Mouse (Mus musculus) heart, postnatal 0 days (tissue): ENCODE results near the gene Dapk3. TPM values are rescaled to one million over a fixed set of nuclear protein-coding genes. Genes with fewer than 3 reads are reported as not detected.

ENCODE experiments used
- ATAC-seq: fragments of 200-750 bp; cut with Nextera tagmentation; 2 replicates; pipeline ENCODE4 v1.8.0; 2017; ENCODE audit warnings: low read depth, moderate number of reproducible peaks, moderate library complexity; ENCODE audit not compliant: insufficient read depth
- DNase-seq: peaks from one replicate; pipeline ENCODE4 v3.0.0-alpha.2; 2016; ENCODE audit warnings: low spot score
- H3K27ac ChIP-seq: fragments of 300-500 bp; sonication (generic); 2 replicates; pipeline ENCODE4 v1.5.1; 2014; ENCODE audit warnings: low read depth, mild to moderate bottlenecking
- H3K27me3 ChIP-seq: fragments of 300-500 bp; sonication (generic); 2 replicates; pipeline ENCODE4 v1.6.1; 2014; ENCODE audit warnings: low read length, mixed read lengths; ENCODE audit not compliant: control insufficient read depth, insufficient read depth
- H3K36me3 ChIP-seq: fragments of 300-500 bp; sonication (generic); replicated peaks from 2 replicates; pipeline ENCODE4 v1.6.1; 2014; ENCODE audit warnings: low read length, mixed read lengths; ENCODE audit not compliant: control insufficient read depth, insufficient read depth
- H3K4me1 ChIP-seq: fragments of 300-500 bp; sonication (generic); 2 replicates; pipeline ENCODE4 v1.6.1; 2014; ENCODE audit warnings: antibody characterized with exemption; ENCODE audit not compliant: control insufficient read depth, insufficient read depth
- H3K4me2 ChIP-seq: fragments of 300-500 bp; sonication (generic); 2 replicates; pipeline ENCODE4 v1.6.1; 2014; ENCODE audit warnings: low read depth, mild to moderate bottlenecking, low read length, moderate library complexity
- H3K4me3 ChIP-seq: fragments of 300-500 bp; sonication (generic); 2 replicates; pipeline ENCODE4 v1.5.1; 2014; ENCODE audit warnings: low read depth, low read length
- H3K9ac ChIP-seq: fragments of 300-500 bp; sonication (generic); replicated peaks from 2 replicates; pipeline ENCODE4 v1.6.1; 2014; ENCODE audit warnings: low read depth, low read length, mixed read lengths
- H3K9me3 ChIP-seq: fragments of 300-500 bp; sonication (generic); replicated peaks from 2 replicates; pipeline ENCODE4 v1.6.1; 2016; ENCODE audit warnings: low read length; ENCODE audit not compliant: control insufficient read depth
- CTCF ChIP-seq: IDR thresholded peaks from 2 replicates; pipeline ENCODE4 v1.5.1; 2016; ENCODE audit warnings: antibody characterized with exemption, control low read depth, low read depth
- EP300 ChIP-seq: IDR thresholded peaks from 2 replicates; pipeline ENCODE4 v1.6.1; 2016; ENCODE audit warnings: antibody characterized with exemption, low read depth
- WGBS: fragments of 180-500 bp; shearing (Covaris S2); extraction: QIAGEN DNeasy Blood & Tissue Kit; methylation state at CpG from one replicate; pipeline ENCODE4 v1.1.7; 2014; 5-methylcytosine and 5-hydroxymethylcytosine counted together
- polyA plus RNA-seq: library from polyadenylated mRNA; unstranded; fragments of >200 nt; fragmentation: Nextera tagmentation; extraction: Ambion mirVana; gene quantifications from 2 replicates; pipeline ENCODE4 v1.2.1, GENCODE M21; 2015
- total RNA-seq: library from RNA; depleted of rRNA; stranded (reverse); fragments of >200 nt; gene quantifications from 2 replicates; pipeline ENCODE4 v1.2.3, GENCODE M21; 2014; ENCODE audit warnings: low replicate concordance

Dapk3 gene
- total and polyA plus RNA-seq, 2 experiments from 2014 or later: 29.0 to 72.7 TPM

GRCm38 (mm10) chr10:81183805-81184204 lies 1.0 kb downstream of the Dapk3 start, which contains the start of gene 4930442H23Rik:
TSS of gene 4930442H23Rik (minus strand) at chr10:81183849.
- H3K9ac ChIP-seq: peak within 1 kb of the TSS; percentile 63
- H3K36me3 ChIP-seq: peaks cover 57% of the 10 kb centered on the region
- TF ChIP-seq CTCF (no peak), EP300 (no peak)
- H3K4me3 ChIP-seq: peak within 1 kb of the TSS; percentile 62
- H3K27me3 ChIP-seq: no peaks in the 10 kb centered on the region
- no peak for DNase-seq
- peak within 1 kb of the TSS; percentile 90 for H3K27ac ChIP-seq
- no peak for ATAC-seq
- WGBS: 71% methylated on average over 5 of the region's 5 CpGs
- no peaks in the 10 kb centered on the region for H3K9me3 ChIP-seq
- peaks cover 14% of the 10 kb centered on the region for H3K4me1 ChIP-seq
- peak within 1 kb of the TSS; percentile 58 for H3K4me2 ChIP-seq

DNA sequence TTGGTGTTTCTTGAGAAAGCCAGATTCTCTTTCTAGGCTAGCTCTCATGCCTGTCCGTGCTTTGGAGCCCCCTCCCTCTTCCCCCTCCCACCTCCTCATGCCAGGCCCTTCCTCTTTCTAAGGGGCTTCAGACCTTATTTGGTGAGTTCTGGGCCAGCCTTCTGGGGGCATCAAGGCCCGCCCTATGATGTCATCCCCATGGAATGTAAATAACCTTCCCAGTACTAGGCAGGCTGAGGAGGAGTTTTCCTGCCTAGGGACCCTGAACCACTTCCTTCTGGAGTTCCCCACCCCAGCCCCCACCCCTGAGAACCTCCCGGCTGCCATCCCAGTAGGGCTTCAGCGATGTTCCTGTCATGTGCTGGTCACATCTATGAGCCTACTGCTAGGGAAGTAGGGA lies 2.0 kb downstream of the Dapk3 start:
- no peaks in the 10 kb centered on the region for H3K9me3 ChIP-seq
- WGBS: 9% methylated on average over 4 of the region's 4 CpGs
- H3K27me3 ChIP-seq: no peaks in the 10 kb centered on the region
- DNase-seq: peak; percentile 41
- H3K9ac ChIP-seq: no peak overlapping the region
- no peak overlapping the region for H3K4me3 ChIP-seq
- peaks cover 49% of the 10 kb centered on the region for H3K36me3 ChIP-seq
- H3K4me1 ChIP-seq: peaks cover 14% of the 10 kb centered on the region
- H3K4me2 ChIP-seq: no peak overlapping the region
- ATAC-seq: no peak
- peak overlapping the region; percentile 90 for H3K27ac ChIP-seq
- TF ChIP-seq EP300: peak; percentile 27; the same call in 1 of the 2 replicates
- no peak for TF ChIP-seq CTCF

DNA sequence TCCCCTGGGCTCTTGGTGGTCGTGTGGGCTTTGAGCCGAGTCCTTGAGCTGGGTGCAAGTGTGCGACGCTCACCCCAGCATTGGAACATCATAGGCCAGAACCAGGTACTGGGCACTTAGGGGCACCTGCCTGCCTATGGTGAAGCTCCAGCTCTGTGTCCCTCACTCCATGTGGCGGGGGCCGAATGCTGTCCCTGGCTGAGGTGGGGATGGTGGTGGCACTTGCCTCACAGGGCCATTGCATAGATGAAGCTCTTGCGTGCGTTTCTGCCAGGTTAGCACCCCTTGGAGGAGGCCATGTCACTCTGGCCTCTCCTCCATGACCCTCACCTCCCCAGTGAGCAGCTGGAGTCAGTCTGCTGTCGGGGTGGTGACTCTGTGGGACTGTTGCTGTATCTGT lies 4.4 kb downstream of the Dapk3 start:
- DNase-seq (no peak), ATAC-seq (no peak)
- Histone ChIP-seq H3K27me3 (no peaks in the 10 kb centered on the region), H3K36me3 (peaks cover 25% of the 10 kb centered on the region), H3K27ac (no peak overlapping the region), H3K4me2 (no peak overlapping the region), H3K9me3 (no peaks in the 10 kb centered on the region), H3K4me3 (no peak overlapping the region), H3K9ac (no peak overlapping the region), H3K4me1 (peaks cover 21% of the 10 kb centered on the region)
- 92% methylated on average over 9 of the region's 9 CpGs for WGBS
- TF ChIP-seq CTCF (no peak), EP300 (no peak)

GRCm38 (mm10) chr10:81189821-81190220 lies 7.0 kb downstream of the Dapk3 start:
- Histone ChIP-seq H3K27me3 (no peaks in the 10 kb centered on the region), H3K9ac (no peak overlapping the region), H3K4me3 (no peak overlapping the region), H3K9me3 (no peaks in the 10 kb centered on the region), H3K27ac (no peak overlapping the region), H3K4me2 (no peak overlapping the region), H3K36me3 (peaks cover 23% of the 10 kb centered on the region; the same call in 1 of the 2 replicates), H3K4me1 (peaks cover 20% of the 10 kb centered on the region; the same call in 1 of the 2 replicates)
- ATAC-seq: no peak
- no peak for TF ChIP-seq EP300
- no peak for TF ChIP-seq CTCF
- no peak for DNase-seq
- WGBS: 85% methylated on average over 26 of the region's 26 CpGs

- no peak overlapping the region for H3K9ac ChIP-seq
- H3K4me1 ChIP-seq: peaks cover 15% of the 10 kb centered on the region; the same call in 1 of the 2 replicates
- H3K36me3 ChIP-seq: peaks cover 23% of the 10 kb centered on the region; the same call in 1 of the 2 replicates
- H3K9me3 ChIP-seq: no peaks in the 10 kb centered on the region
- no peaks in the 10 kb centered on the region for H3K27me3 ChIP-seq
- peak overlapping the region; percentile 98 for H3K27ac ChIP-seq
- no peak overlapping the region for H3K4me3 ChIP-seq
- DNase-seq (no peak), ATAC-seq (no peak)
- TF ChIP-seq EP300 (no peak), CTCF (peak; percentile 51)
- WGBS: 65% methylated on average over 31 of the region's 31 CpGs
- H3K4me2 ChIP-seq: no peak overlapping the region
Measured at GRCm38 (mm10) chr10:81190236-81190911, 7.6 kb downstream of the Dapk3 start.

- Histone ChIP-seq H3K27ac (peak overlapping the region; percentile 98), H3K4me3 (no peak overlapping the region), H3K4me1 (peaks cover 14% of the 10 kb centered on the region; the same call in 1 of the 2 replicates), H3K4me2 (no peak overlapping the region), H3K9ac (no peak overlapping the region), H3K36me3 (peaks cover 23% of the 10 kb centered on the region; the same call in 1 of the 2 replicates), H3K27me3 (no peaks in the 10 kb centered on the region), H3K9me3 (no peaks in the 10 kb centered on the region)
- ATAC-seq (no peak), DNase-seq (no peak)
- TF ChIP-seq CTCF: peak; percentile 31
- TF ChIP-seq EP300: no peak
- WGBS: 53% methylated on average over 6 of the region's 6 CpGs
Measured at GRCm38 (mm10) chr10:81190912-81191321, 8.1 kb downstream of the Dapk3 start.
